Mouse (Mus musculus) right cerebral cortex, postnatal 25 days (tissue): Measurements from ENCODE around the gene Caln1.
"Not testable (repeated sequence)": the region's sequence is repeated elsewhere in the genome, so short reads cannot be mapped to it uniquely, and the experiment has no call there.

ENCODE experiments used
- DNase-seq: peaks from one replicate; pipeline ENCODE4 v3.0.0; 2022

The Caln1 gene

DNA sequence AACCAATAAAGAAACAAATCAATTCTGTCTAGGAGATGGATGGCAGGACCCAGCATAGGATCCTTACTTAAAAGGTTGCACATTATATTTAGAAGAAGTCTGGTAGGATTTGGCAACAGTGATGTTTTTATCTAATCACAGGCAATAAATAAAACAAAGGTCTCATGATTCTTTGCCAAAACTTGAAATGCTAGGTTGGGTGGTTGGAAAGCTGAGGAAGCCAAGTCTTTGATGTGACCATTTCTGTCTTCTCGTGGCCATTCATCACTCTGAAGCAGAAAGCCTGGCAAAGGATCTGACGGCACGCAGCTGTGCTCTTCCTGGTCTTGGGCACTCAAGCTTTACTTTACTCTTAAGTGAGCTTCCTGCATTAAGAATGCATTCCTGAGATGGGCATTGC lies 193.9 kb downstream of the Caln1 start:
- DNase-seq, result no peak

DNA sequence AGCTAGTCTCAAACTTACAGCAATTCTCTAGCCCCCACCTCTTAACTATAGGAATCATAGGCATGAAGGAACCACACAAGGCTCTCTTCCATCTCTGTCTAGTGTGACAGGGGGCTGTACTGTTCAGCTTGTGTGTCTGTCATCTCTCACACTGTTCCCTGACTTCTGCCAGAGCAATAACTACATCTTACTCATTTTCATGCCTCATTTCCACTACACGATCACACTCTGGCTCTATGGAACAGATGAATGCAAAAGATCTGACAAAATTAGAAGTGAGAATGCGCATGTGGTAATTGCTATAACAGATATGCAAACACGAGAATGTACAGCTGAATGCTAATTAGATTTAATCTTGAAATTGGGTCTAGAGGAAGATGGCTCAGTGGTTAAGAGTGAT lies 196.7 kb downstream of the Caln1 start:
- DNase-seq, result no peak

DNA sequence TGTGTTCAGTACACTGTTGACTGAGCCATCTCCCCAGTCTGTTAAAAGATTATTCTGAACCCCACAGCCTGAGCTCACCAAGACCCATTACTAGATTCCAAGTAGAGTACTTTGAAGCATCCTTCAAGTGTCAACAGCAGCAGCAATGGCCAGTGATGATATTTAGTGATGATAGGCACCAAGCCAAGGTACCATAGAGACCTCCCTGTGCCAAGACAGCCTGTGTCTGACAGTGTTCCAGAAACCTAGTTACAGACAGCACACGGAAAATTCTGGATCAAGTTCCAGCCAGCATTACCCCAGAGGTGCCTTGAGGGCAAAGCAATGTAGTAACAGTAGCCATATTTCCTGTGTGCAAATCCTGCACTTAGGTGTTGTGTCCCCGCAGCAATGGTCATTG lies 208.3 kb downstream of the Caln1 start:
- DNase-seq, result no peak

DNA sequence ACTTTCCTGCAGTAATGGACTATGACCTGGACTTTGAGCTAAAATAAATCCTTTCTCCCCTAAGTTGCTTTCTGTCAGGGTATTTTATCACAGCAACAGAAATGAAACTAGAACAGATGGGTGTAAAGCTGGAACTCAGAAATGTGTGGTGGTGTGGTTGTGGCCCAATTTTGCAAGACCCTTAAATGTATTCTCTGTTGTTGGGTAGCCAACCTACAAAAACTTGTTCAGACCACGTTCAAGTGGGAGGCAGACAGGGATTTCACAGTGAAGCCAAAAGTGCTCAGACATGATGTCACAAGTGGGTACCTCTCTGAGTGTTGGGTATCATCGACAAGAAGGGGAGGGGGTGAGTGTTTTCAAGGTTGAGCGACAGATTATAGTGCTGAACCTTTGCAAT lies 214.8 kb downstream of the Caln1 start:
- no peak for DNase-seq

DNA sequence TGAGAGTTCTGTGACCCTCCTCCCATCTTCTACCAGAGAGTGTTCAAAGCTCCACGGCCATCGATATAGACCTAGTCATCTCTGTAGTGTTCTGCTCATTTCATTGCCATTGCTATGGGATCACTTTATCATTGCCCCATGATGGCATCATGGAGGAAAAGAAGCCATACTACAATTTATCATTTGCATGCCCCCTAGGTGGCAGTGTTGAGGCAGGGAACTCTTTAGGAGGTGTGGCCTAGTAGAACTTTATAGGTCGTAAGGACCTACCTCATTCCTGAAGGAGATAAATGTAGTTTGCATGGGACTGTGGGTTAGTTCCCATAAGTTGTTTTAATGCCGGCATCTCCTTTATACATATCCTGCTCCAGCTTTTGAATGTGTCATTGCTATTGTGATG lies 217.0 kb downstream of the Caln1 start:
- DNase-seq, result no peak

DNA sequence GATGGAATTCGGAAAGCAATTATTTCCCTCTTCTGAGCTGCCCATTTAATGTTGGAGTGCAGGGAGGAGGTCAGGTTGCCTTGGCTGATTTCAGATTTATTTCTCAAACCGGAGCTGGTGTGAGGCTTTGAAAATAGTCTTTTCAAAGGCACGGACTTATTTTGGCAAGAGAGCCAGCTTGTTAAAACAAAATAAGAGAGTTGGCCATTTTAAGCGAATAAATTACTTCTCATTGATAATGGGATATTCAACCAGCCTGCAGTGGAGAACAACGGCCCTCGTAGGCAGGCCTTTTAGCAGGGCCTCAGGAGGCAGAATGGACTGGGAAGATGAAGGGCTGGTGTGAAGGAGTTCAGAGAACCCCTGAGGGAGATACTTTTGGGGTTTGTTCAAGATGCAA lies 227.3 kb downstream of the Caln1 start:
- DNase-seq, result no peak

DNA sequence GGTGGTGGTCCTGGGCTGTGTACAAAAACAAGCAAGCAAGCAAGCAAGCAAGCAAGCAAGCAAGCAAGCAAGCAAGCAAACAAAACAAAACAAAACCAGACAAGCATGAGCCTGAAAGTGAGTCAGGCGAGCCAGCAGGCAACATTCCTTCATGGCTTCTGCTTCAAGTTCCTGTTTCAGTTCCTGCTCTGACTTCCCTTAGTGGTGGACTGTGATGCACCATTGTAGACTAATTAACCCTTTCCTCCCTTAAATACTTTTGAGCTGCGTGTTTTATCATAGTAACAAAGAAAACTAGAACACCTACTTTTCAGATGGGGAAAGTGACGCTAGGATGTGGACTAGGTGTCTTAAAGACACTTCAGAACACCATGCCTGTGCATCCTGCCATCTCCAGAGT lies 244.4 kb downstream of the Caln1 start:
- no peak for DNase-seq

DNA sequence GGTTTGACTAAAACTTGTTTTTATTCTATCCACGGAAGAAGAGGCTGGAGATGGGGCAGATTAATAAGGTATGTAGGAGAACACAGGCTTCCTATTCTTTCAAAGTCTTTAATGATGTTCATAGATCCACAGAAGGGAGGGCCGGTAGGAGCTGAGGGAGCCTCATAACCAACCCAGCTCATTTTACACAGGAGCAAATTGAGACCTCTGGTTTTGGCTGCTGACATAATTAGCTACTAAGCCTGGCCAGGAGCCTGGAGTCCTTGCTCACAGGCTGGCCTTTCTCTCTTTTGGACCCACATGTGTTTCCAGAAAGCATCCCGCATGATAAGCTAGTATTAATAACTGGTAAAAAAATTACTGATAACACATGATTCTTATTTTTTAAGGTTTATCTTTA lies 245.0 kb downstream of the Caln1 start:
- DNase-seq, result no peak

DNA sequence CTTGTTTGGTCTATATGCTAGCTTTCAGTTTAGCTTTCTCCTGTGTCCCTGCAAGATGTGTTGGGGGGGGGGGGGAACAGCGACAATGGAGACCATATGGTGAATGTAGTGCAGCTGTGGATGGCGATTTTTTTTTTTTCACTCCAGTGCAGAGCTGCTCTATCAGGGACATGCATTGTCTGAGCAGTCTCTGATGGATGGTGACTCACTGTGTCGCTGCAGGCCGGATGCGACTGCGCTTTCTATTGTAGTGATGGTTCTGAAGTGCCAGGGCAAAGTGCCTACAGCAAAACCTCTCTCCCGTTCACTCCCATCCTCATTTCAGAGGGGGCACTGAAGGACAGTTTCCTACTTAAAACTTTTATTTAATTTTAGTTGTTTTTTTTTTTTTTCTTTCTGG lies 250.8 kb downstream of the Caln1 start:
- DNase-seq, result no peak

DNA sequence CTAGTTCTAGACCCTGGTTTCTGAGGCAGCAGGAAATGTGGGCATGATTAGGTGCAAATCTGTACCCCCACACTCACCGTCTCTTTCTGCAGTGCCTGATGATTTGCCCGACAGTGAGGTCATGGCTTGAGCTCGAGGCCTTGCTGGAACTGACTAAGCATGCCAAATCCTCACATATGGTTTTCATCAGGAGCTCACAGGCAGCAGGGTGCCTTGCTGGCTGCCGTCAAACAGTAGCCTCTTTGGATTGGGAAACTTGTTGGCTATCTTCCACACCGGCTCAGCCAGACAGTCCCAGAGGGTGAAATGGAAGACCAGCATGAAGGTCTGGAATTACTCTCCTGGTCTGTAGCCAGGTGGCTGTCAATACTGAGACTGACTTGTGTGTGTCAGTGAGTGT lies 254.0 kb downstream of the Caln1 start:
- no peak for DNase-seq

DNA sequence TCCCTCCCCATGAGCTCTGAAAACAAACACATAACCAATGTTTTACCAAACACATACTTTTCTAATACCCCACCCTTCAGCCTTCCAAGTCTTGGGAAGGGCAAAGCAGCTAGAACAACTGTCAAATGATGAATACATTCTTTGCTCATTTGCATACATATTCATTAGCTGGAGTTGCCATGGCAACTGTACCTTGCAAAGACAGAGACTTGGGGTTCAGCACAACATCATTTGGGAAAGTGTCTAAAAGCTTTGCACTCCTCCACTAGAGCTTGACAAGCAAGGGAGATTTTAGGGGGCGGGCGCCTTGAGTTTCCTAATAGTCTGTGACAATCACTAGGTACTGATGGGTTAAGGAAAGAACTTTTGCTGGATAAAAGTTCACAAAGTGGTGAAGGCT lies 258.5 kb downstream of the Caln1 start:
- no peak for DNase-seq

DNA sequence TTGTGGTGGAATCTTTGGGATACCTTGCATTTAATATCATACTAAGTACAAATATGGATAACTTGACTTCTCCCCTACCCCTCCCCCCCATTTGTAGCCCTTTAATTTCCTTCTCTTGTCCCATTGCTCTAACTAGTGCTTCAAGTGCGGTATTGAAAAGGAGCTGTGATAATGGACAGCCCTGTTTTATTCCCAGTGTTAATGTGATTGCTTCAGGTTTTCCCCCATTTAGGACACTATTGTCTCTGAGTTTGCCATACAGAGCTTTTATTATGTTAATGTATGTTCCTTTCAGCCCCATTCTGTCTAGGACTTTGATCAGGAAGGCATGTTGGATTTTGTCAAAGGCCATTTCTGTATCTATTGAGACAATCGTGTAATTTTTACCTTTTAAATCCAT lies 266.1 kb downstream of the Caln1 start:
- DNase-seq, result no peak

DNA sequence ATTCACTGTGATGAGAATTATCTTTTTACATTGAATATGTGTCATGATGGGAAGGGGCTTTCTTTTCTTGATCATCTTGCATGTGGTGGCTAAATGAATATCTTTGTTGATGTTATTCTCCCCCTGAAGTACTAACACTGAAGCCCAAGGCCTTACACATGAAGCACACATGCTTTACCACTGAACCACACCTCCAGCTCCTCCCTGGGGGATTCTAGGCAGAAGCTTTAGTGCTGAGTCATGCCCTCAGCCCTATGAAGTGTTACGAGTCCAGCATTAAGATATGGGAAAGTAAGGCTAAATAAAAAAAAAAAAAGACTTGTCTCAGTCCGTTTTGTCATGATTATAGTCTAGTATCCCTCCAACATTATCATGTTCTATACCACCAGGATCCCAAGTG lies 272.6 kb downstream of the Caln1 start:
- DNase-seq, result no peak

DNA sequence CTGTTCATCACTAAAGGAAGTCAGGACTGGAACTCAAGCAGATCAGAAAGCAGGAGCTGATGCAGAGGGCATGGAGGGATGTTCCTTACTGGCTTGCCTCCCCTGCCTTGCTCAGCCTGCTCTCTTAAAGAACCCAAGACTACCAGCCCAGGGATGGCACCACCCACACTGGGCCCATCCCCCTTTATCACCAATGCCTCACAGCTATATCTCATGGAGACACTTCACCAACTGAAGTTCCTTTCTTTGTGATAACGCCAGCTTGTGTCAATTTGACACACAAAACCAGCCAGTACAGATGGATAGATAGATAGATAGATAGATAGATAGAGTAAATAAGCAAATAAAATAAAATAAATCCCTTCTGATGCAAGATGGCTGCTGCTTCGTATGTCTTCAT lies 276.9 kb downstream of the Caln1 start:
- DNase-seq, result not testable (repeated sequence)

DNA sequence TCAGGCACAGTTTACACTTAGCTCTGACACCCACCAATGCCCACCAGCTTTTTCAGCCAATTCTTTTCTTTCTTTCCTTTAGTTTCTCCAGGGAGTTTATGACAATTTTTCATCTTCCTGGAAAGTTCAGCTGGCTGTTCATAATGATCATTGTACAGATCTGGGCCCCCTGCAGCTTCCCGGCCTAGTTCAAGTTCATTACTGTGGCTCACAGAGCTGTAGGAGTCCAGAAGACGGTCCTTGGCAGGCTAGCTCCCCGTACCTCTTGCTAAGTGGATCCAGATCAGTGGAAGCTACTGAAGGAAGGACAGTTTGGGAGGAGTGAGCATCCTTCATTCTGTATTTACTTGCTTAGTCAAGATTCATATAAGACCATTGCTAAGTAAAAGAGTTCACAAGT lies 288.9 kb downstream of the Caln1 start:
- DNase-seq, result no peak

DNA sequence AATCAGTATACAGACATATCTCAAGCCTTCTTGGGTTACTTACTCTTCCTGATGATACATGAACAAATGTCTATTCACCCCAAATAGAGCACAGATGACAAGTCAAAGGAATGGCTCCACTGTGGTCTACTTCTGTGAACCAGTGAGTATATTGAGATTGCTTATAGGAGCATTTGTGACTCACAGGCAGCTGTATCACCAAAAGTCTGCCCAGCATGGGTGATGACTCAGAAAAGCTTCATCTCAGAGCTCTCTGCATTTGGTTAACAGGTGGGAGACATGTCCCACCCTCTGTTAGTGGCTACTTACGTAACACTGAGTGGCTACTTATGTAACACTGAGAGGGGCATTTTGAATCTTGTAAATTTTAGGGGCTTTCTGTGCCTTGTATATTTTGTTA lies 296.8 kb downstream of the Caln1 start:
- no peak for DNase-seq

DNA sequence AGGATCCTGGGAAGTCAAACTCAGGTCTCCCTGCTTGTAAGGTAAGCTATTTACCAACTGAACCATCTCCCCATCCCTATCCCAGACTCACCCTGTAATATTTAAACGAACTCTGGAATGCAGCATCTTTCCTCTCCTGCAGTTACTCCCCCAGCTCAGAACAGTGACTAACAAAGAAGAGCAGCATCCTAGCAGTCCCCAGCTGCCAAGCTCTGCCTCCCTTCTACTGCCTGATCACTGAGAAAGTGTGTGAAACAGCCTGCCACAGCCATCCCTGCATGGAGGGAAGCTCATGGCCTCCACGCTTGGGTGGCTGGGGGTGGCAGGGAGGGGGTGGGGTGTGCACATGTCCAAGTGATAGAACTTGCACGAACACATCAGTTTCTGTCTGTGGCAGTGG lies 303.3 kb downstream of the Caln1 start:
- no peak for DNase-seq

DNA sequence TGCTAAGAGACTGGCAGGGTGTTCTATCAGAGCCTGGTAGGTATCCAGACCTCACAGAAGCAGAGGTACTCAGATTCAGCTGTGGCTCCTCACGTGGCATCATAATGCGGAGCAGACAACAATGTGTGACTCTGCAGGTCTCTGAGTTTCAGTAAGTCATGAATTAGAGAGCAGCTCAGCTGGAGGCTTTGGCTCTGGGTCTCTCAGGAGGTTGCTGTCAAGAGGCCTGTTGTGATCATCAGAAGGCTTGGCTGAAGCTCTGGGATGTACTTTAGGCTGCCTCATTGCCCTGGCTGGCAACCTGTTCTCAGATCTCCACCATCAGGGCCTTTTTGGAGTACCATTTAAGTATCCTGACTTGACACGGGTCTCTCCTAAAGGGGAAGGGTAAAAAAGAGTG lies 303.8 kb downstream of the Caln1 start:
- no peak for DNase-seq

DNA sequence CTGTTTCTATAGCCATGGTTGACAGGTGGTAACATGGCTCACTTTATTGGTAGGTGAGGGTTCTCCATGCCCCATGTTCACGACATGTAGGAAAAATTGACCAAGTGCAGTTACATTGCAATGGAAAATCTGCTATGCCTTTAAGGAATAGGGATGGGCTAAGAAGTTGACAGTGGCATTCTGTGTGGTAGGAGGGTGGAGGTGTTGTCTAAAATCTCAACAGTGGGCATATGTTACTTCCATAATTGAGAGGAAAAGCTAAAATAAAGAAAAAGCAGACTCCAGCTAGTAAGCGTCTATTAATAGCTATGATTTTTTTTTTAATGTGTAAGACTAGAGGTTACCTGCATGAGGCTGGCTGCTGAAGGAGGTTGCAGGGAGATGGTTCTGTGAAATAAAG lies 308.6 kb downstream of the Caln1 start:
- no peak for DNase-seq

DNA sequence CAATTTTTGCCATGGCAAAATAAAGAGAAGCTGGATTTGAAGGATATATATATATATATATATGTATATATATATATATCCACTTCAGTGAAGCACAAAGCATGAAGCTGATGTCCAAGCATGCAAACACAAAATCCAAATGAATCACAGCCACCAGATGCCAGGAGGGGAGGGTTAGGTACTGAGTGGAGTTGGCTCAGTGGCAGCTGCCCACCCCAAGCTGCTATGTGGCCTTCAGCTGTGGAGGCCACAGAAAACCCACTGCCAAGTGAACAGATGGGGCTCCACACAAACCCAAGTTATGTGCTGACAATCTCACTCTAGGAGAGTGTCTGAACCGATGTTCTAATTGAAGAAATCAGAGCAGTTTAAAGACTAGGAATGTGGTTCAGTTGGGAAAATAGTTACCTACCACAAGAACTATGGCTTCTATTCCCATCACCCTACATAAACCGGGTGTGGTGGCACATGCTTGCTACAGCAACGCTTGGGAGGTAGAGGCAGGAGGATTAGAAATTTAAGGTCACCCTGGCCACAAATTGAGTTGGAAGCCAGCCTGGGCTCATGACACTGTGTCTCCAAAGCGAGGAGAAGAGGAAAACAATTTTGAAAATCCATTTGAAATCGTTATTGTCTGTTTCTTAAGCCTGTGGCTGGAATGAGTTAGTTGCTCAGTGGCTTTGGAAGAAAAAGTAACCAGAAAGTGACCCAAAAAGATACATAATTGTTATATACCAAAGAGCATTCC lies 316.8 kb downstream of the Caln1 start:
- peak; percentile 61 for DNase-seq

DNA sequence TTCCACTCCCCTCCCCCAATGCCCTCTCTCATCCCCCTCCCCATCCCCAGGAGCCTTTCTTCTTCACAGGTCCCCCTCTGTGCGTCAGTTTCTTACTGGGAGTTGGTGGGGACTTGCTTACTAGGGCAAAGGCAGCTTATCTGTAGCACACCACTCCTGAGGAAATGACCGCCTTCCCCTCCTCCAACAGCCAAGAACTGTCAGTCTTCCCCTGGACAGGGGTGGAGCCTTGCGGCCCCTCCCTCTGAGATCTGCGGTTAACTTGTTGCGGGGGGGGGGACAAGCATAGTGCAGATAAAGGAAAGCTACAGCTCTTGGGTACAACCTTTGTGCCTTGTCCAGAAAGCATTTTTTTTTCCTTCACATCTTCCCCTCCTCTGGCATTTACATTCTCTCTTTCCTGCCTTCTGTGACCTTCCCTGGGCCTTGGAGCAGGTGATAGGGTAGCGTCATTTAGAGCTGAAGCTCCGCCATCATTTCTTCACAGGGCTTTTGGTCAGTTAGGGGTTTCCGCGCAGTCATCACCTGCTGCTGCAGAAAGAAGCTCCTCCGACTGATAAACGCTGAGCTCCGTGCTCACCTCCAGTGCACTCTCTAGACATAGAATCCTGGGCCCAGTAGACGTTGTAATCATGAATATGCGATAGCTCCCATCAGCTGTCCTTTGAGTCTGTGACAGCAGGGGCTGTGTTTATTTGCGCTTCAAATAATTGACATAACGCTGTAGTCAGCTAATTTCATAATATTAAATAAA lies 319.3 kb downstream of the Caln1 start:
- no peak for DNase-seq

DNA sequence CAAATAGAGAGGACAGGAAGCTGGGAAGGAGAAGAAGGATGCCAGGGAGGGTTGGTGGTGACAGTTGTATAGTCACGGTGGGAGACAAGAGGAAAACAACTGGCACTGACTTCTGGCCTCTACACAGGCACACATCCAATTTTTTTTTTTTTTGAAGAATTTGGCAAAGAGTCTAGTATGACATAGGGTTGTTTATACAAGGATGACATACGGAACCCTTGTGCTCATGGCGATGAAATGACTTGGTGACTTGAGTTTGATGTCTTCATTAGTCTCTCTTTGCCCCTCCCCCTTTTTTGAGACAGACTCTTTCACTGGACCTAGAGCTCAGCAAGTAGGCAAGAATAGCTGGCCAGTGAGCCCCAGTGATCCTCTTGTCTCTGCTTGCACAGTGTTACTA lies 322.1 kb downstream of the Caln1 start:
- no peak for DNase-seq

DNA sequence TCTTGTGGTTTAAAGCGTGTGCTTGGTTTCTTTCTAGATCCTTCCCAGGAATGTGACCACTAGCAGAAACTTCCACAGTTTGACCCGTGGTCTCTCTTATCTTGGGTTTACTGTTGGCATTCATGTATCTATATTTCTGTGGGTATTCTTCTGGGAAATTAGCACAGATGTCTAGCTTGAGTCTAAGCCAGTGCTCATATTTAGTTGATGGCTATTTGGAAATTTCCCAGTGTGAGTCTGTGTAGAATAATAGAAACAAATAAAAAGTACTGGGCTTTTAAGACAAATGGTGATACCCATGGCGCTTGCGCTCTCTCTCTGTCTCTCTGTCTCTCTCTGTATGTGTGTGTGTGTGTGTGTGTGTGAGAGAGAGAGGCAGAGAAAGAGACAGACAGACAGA lies 330.2 kb downstream of the Caln1 start:
- no peak for DNase-seq

DNA sequence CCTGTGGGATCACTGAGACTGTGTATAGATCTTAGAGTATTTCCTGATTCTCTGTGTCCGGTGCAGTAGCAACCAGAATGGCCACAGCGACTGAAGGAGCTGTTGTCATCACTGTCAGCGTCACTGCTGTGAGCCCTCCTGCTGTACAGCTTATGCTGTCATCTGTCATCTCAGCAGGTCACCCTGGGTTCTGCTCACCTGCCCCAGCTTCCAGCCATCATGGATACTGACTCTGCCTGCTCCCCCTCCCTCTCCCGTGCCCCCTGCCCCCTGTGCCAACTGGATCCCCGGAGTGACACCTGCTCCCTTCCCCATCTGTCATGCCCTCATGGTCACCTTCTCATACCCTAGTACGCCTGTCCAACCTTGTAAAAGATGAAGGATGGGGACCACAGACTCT lies 332.5 kb downstream of the Caln1 start:
- DNase-seq, result no peak

DNA sequence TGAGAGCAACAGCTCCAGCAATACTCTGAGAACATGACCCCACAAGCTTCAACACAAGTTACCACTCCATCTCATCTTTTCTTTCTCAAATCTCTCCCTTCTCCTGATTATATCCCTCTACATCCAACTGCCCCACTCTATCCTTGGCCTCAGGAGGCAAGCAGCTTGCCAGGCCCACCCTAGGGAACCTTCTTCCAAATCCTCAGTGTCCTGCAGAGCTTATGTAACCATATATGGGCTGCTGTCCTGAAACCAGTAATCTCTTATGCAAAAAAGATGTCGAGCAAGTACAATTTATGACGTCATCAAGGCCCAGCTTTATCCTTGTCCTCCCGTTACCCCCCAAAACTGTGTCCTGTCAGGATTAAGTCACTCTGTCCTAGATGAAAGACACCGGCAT lies 333.1 kb downstream of the Caln1 start:
- DNase-seq, result no peak
